Mouse (Mus musculus) heart, postnatal 0 days (tissue): ENCODE data around the gene Tnfrsf1b.

Experiments used
- CTCF ChIP-seq: IDR thresholded peaks from 2 replicates; pipeline ENCODE4 v1.5.1; 2016; ENCODE audit warnings: antibody characterized with exemption, control low read depth, low read depth
- EP300 ChIP-seq: IDR thresholded peaks from 2 replicates; pipeline ENCODE4 v1.6.1; 2016; ENCODE audit warnings: antibody characterized with exemption, low read depth

DNA sequence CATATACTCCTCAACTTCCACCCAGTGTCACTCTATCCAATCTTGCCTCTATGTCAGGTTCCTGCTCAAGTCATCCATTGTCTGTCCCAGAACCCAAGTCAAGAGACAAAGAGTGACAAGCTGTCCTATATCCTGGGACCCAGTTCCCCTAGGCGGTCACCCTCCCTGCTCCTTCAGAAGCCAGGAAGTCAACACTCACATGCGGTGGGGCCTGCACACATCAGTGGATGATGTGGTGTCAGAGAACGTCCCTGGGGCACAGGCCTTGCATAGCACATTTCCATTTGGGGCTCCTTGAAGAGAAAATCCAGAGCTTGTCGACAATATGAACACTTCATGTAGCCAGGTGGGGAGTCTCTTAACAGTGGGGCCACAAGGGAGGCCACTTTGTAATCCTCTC, 22.1 kb downstream of the Tnfrsf1b start:
- TF ChIP-seq CTCF (no peak), EP300 (no peak)
